Mouse (Mus musculus): ENCODE measurements around the gene Tigit.

The Tigit gene

DNA sequence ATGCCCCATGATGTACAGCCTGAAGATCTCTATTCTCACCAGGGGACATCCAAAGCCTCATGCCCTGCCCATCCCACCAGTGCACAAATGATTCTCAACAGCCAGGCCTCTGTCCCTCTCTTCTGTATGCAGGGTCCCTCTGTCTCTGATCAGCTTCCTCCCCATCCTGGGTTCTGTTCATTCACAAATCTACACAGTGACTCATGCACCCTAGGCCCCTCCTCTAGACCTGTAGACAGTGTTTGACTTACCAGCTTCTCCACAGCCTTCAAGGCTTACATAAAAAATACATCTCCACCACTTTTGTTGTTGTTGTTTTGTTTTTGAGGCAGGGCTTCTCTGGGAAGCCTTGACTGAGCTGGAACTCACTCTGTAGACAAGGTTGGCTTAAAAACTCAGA lies 915 bp upstream of the Tigit start:
- DNase-seq: no peak

DNA sequence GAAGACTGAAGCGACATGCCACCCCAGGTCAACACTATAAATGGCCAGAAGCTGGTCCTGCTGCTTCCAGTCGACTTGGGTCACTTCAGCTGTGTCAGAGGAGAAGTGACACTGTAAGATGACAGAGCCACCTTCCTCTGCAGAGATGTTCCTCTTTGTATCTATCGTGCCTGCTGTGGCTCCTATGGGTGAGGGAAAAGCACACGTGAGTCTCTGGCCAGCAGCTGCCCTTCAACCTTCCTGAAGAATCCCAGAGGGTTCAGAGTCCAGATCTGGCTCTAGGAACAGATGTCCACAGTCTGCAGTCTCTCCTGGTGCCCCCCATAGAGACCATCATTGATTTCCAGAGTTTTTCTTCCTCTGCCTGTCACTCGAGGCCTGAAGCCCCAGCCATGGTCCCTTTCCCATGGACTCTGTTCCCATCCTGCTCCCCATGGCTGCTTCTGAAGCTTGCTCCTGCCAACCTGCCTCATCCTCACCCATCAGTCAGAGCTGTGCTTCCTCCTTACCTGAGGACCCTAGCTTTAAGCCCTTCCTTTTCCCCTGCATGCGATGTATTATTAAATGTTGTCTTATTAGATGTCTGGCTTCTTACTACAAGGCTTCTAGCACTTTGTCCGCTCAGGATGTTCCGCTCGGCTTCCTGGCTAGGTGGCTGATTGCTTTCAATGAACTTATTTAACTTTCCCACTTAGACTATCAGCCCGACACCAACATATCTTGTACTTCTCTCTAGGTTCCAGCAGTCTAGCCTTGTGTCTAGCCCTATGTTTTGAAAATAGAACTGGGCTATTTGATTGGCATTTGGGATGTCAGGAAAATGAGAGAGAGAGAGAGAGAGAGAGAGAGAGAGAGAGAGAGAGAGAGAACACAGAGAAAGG lies 1.6 kb downstream of the Tigit start:
- DNase-seq: no peak

DNA sequence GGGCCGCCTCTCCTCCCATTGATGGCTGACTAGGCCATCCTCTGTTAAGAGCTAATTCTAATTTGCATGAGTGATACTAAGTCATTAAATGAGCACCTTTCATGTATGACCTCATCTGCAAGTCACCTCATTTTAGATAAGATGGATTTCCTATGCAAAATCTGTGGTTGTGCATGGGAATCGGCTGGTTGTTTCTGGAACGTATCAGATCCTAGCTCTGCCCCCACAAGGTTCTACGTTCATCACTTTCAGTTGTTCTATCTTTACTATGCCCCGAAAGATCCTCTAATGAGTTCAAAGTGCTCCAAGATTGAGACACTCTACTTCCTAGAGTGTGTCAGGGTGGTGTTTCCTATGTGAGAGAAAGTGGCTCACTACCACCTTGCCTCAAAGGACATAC lies 2.4 kb downstream of the Tigit start:
- DNase-seq: no peak

DNA sequence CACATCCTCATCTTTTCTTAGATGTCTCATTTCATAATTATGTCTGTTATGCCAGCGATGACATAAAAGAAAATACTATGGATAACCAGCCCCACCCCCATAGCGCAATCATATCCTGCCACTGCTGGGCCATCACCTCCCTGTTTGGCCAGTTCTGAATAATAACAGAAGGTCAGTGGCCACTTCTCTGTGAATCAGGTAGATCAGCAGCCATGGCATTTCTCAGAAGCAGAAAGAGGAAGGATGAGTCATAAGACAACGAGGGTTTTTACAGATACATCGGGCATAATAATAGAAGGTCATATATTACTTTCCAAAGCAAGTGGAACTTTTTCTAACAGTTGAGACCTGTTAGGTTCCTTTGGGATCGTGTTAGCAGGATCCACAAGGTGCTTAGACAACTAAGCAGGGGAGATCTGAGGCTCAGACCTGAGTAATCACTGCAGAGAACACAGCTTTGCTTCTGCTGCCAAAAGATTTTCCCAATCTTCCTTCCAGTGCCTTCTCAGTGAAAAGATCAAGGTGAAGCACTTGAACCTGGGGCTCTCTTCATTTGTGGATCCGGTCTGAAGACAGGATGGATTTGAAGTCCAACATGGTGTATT lies 8.7 kb downstream of the Tigit start:
- DNase-seq: no peak

DNA sequence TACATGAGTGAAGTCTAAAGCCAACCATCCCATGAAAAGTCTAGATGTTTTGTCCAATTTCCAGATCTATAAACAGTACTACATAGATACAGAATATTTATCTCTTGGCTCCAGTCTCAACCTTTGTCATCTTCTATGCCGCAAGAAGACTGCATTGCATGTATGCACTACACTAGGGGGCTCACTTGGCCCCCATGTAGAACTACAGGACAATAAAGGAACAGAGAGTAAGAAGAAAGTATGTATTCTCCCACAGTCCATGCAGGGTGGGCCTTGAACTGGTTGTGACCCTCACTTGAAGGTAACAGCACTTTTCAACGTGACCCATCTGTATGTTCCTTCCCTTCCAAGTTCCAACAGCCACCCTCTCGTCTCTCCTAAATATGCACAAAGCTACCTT lies 9.7 kb downstream of the Tigit start:
- no peak for DNase-seq

DNA sequence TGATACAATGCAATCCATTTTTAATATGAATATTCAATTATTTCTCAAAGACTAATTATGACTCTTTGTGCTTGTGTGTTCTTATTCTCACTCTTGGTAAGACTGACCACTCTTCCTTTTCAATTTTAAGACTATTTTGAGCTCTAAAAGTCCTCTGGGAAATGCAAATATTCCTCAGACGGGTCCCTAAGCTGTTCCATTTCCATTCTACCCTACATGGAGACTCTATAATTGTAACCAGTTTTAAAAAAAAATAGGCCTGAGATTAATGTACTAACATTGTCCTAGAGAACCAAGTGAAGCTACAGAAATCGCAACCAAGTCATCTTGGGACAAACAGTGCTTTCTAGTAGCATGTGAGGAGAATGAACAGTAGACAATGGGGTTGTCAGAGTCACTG lies 10.7 kb downstream of the Tigit start:
- no peak for DNase-seq

DNA sequence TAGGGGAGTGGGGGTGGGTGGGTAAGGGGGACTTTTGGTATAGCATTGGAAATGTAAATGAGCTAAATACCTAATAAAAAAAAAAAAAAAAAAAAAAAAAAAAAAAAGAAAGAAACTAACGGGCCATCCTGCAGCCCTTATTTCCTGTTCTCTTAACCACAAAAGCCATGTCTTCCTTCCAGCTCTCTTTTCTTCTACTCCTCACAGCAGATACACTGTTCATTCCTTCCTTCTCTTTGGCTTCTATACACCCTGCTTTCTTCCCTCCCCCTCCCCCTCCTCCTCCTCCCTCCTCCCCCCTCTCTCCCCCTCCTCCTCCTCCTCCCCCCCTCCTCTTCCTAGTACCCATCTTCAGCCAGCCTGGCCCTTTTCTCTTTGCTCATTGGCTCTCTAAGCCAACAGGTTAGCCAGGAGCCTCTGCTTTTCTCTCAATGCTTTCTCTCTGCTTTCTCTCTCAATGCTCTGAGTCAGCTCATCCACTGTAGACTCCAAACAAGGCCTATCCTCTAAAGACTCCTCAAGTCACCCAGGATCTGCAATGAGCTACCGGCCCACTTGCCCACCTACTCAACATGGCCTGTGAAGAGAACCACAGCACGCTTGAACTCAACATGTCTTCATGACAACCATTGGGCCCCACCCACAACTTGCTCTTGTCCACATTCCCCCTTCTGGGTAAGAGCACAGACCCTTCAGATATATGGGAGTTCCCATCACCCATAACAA lies 13.4 kb downstream of the Tigit start:
- no peak for DNase-seq

DNA sequence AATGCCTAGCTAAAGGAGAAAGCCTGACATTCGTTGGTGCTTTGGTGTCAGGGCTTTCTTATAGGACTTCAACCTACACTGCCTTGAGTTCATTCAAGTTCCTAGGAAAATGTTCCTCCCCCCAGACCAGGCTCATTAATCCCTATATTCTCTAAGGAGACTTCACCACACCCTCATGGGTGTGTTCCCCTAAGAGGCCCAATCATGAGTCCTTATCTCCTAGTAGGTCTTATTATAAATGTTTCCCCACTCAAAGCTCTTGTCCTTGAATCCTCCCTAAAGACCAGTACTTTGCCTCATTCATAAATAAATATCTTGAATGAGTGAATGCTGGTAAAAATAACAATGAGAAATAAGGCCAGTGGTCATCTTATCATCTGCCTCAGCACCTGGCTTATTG lies 16.3 kb downstream of the Tigit start:
- DNase-seq: no peak

DNA sequence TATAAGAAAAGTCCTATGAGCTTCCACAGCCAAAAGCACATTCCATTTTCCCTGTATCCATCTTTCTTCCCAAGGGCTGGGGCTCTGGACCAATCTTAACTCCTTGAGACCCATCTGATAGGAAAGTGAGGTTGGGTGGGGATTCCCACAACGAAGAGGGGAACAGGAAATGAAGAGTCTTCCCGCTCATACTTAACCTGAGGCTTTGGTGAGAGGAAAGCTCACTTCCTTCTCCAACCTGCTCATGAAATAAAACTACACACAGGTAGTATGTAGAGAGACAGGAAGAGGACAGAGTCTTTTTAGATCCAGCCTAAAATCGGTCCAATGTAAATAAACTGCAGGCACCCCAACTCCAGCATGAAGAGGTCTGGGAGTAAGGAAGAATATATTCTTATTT lies 17.0 kb downstream of the Tigit start:
- no peak for DNase-seq

DNA sequence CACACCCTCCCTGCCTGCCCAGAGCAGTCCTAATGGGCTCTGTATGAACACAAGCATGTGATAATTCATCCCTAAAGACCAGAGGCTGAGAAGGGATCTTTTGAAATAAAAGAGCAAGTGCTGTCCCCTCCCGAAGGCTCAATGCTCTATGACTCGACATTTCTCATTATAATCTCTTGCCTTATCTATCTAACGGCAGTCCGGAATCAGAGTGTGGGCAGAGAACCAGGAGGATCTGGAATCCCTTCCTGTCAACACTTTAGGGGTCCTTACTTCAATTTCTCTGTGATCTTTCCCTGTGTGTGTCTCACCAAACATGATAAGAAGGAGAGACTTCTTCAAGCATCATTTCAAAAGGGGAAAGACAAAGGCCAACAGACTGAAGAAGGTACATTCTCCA lies 18.1 kb downstream of the Tigit start:
- DNase-seq: no peak

DNA sequence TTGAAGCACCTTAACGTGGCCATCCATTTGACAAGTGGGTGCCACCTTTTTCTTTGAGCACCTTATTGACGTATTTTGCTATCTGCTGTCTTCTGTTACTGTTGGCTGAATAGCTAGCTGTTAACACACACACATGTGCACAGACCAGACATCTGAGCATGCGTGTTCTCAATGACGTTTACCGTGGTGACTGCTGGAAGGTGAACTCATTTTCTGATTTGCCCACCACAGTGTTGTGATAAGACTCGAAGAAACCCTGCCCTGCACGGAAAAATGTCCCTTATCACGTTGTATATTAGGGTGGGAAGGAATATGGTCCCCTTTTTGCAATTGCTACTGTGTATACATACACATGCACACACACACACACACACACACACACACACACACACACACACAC lies 22.7 kb downstream of the Tigit start:
- DNase-seq: no peak

DNA sequence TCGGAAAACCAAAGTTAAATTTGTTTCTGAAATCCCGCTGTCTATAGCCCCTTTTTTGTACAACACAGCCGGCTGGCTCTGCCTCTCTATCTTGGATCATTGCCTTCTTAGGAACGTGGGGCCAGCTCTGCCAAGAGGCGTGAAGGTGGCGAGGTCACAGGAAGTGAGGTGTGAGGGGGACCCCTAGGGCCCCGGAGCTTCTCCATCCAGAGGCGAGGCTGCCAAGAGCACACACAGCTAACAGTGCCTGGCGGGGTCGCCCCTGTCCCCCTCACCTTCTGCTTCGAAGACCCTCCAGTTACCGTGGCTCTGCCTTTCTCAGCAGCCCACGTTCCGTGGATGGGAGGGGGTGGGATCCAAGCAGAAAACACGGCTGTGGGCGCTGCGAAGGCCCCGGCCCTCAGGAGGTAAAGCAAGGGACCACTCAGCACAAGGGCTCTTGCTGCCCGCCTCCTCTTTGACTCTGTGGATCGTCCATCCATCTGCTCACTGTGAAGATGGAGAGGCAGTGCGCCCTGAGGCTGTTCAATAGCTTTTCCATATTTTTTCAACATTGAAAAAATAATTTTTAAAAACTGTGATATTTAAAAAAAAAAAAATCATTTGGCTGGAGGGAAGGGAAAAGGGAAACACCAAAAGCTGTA lies 25.4 kb downstream of the Tigit start:
- DNase-seq: peak; percentile 67

DNA sequence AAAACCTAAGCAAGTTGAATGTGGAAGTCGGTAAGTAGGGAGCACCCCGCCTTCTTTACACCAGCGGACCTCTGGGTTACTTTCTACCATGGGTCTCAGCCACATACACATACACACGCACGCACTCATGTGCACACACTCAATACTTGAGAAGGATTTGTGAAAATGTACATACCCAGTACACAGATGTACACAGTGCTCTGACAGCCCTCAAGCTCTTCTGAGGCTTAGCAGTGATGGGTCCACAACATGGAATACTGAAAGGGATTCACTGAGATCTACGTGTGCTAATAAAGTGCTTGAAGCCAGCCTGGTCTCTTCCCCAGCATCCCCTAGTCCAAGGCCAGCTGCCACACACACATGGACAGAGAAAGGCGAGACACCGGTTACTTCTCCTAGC lies 26.7 kb downstream of the Tigit start:
- no peak for DNase-seq

DNA sequence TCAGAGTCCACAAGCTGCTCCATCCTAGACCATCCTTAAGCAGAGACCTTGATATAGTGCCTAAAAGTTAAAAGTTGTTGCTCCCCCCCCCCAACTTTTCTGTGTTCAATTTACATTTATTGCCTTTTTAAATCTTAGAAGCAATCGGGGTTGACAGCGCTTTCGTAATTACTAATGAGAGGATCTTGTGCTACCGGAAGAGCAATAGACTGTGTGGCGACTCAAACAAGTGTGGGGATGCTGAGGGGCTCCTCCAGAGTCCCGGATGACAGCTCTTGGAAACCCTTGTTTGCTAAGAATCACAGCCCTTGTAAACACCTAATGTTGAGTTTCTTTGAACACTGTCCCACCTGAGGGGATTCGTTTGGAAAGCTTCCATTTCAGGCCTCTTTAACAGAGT lies 29.9 kb downstream of the Tigit start:
- no peak for DNase-seq

DNA sequence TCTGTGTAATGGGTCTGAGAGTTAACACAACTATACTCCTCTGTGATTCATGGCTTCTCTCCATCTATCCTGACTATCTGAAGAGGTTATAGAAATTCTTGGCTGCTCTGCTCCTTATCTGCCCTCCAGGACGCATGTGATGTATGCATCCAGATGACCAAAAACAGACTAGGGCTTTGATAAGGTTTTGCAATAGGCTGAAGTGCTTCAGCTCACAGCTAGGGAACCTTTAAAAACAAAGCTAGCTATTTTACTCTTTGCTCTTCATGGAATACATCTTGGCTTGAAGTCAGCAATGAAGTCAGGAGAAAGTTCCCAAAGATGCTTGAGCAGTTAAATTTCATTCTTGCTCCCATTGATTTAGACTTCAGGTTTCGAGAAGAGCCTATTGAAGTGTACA lies 32.2 kb downstream of the Tigit start:
- DNase-seq: no peak

DNA sequence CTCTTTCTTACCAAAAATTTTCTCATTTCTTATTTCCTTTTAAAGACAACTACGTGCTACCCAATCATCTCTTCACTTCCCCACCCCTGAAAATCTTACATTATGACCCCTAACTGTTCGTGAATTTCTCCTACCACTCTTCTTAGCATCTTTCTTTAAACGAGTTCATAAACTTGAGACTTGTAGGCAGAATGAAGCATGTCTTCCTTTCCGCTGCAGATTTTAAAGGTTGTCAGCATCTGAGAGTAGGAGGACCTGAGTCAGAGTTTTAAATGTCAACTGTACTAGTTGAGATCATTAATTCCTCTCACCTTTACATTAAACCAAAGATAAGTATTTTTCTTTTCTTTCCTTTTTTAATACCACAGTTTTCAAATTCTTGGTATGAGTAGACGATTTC lies 35.3 kb downstream of the Tigit start:
- DNase-seq: no peak

DNA sequence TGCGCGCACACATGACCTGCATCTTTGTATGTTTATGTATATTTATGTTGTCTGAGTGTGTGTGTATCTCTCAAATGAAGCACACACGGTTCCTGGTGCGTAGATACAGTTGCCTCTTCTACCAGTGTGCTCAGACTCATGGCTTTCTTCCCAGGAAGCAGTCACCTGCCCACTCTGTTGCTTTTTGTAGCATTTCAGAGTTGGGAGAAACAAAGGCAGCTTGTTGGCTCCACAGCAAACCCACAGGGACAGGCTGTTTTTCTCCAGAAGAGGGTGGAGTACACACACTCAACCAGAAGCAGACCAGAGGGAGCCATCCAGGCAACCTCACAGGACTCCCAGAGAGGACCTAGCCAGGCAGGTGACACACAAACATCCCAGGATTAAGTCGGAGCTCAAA lies 38.0 kb downstream of the Tigit start:
- DNase-seq: no peak

DNA sequence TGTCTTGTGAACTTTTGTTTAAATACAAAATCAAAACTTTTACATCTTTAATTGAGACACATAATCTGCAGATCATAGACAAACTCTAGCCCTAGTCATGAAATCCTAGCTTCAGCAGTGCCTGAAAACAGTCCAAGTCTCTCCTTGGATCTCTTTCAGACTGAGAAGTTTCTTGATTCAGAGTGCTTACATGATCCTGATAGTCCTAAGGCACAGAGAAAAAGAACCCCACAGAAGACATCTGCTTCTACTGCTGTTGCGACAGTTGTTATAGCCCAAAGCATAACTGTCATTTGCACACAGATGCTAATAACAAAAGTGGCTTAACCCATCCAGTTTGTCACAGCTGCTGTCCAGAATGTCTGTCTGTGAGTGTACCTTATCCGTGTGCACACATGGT lies 38.7 kb downstream of the Tigit start:
- no peak for DNase-seq

DNA sequence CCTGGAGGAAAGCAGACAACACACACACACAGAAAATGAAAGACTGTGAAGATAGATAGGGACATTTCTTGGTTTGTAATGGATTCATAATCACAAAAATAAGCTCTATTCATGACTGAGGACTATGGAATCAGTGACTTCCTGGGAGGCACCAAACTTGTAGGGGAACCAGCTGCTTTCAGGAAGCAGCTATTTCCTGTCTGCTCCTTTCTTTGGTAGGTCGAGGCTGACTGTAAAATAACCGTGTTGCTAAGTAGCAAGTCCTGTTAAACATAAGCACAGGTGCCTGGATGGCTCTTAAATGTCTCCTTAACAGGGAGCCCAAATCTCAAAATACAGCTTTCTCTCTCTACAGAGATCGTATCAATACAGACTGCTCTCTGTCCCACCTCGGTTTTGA lies 39.1 kb downstream of the Tigit start:
- DNase-seq: no peak

DNA sequence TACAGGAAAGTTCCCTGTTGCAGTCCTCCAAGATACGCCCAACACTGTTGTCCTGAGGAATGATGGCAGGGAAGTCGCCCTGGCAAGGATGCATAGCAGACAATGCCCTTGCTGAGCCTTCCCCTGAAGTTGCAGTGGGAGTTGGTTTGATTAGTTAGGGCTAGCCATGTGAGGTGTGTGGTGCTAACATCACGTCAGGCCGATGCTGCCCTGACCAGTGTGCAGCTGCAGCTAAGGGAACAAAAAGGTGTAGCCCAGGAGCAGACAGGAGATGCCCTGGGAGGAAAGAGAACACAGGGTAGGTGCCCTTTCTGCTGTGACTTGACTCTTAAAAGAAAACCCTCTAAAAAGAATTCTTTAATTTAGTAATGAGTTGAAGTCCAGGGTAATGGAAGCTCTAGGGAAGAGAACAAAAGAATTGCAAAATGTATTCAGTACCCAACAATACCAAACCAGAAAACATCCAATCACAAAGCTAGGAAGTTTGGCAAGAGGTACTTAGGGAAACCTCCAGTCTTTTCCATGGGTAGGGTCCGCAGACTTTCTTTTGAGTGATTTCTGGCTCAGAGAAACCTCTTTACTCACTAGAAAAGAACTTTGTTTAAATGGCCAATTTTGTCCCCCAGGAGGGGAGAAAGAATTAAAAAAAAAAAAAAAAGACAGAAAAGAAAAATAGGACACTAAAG lies 40.5 kb downstream of the Tigit start:
- no peak for DNase-seq

DNA sequence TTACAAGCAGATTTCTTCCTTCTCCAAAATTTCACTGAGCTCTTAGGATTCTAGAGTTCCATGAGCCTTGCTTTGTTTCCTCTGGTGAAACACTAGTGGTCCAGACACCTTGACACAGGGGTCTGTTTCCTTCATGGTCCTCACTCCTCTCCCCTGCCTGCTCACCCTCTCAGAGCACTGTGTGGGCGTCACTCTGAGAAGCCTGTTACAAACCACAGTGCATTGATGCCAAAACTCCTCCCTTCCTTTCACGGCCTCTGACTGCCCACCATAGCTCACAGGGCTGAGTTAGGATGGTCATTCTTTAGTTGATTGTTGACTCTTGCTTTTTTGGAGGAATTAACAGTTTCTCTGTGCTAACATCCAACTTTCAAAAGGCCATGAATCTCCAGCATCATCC lies 43.6 kb downstream of the Tigit start:
- DNase-seq: no peak

DNA sequence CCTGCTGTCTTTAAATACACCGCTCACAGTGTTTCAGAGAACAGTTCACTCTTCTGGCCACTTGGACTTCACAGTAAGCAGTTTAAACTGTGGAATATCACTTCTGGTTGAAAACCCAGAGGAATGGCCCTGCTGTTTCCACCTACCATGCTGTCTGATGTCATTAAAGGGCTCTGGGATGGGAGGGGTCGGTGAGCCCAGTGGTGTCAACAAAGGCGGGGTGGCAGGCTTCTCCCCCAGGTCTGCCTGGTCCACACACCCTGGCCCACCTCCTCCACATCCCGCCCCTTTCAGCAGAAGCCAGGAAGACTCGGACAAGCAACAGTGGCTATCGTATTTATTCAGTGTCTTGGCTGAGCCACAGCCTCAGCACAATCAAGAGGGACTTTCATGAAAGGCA lies 44.7 kb downstream of the Tigit start:
- DNase-seq: no peak

DNA sequence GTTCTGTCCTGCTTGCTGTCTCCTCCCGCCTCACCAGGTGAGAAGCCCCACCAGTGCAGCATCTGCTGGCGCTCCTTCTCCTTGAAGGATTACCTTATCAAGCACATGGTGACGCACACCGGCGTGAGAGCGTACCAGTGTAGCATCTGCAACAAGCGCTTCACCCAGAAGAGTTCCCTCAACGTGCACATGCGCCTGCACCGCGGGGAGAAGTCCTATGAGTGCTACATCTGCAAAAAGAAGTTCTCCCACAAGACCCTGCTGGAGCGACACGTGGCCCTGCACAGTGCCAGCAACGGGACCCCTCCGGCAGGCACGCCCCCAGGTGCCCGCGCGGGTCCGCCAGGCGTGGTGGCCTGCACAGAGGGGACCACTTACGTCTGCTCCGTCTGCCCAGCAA lies 45.7 kb downstream of the Tigit start:
- no peak for DNase-seq

Measured in cerebellum, postnatal 14 days (tissue).